Mouse (Mus musculus): ENCODE measurements around the gene Ror1. TPM values are rescaled to one million over a fixed set of nuclear protein-coding genes. Genes with fewer than 3 reads are reported as not detected.

Gene Ror1
- total RNA-seq, 2 experiments from 2014 or later, result 1.7 to 2.0 TPM

- no peak for DNase-seq (ENCODE audit: low spot score in 2 of 2)
Measured at GRCm38 (mm10) chr4:100251270-100251669, 155.7 kb downstream of the Ror1 start.

GRCm38 (mm10) chr4:100252050-100252449 is 156.5 kb downstream of the Ror1 start:
- DNase-seq (ENCODE audit: low spot score in 2 of 2), result no peak

- DNase-seq (ENCODE audit: low spot score in 2 of 2), result no peak
Measured at GRCm38 (mm10) chr4:100252646-100253045, 157.1 kb downstream of the Ror1 start.

GRCm38 (mm10) chr4:100253401-100253800 is 157.8 kb downstream of the Ror1 start:
- DNase-seq (ENCODE audit: low spot score in 2 of 2), result no peak

- no peak for DNase-seq (ENCODE audit: low spot score in 2 of 2)
Measured at GRCm38 (mm10) chr4:100253831-100254230, 158.2 kb downstream of the Ror1 start.

- no peak for DNase-seq (ENCODE audit: low spot score in 2 of 2)
Measured at GRCm38 (mm10) chr4:100258462-100258861, 162.9 kb downstream of the Ror1 start.

GRCm38 (mm10) chr4:100263917-100264316 is 168.3 kb downstream of the Ror1 start:
- DNase-seq (ENCODE audit: low spot score in 2 of 2), result no peak

- no peak for DNase-seq (ENCODE audit: low spot score in 2 of 2)
Measured at GRCm38 (mm10) chr4:100271059-100271735, 175.6 kb downstream of the Ror1 start.

GRCm38 (mm10) chr4:100271736-100272127 is 176.1 kb downstream of the Ror1 start:
- DNase-seq (ENCODE audit: low spot score in 2 of 2), result no peak

GRCm38 (mm10) chr4:100273356-100273755 is 177.8 kb downstream of the Ror1 start:
- no peak for DNase-seq (ENCODE audit: low spot score in 2 of 2)

GRCm38 (mm10) chr4:100273807-100274480 is 178.4 kb downstream of the Ror1 start:
- DNase-seq (ENCODE audit: low spot score in 2 of 2), result no peak

GRCm38 (mm10) chr4:100276482-100276881 is 180.9 kb downstream of the Ror1 start:
- DNase-seq (ENCODE audit: low spot score in 2 of 2), result no peak

GRCm38 (mm10) chr4:100276970-100277369 is 181.4 kb downstream of the Ror1 start:
- no peak for DNase-seq (ENCODE audit: low spot score in 2 of 2)

GRCm38 (mm10) chr4:100283171-100283880 is 187.7 kb downstream of the Ror1 start:
- DNase-seq (ENCODE audit: low spot score in 2 of 2), result no peak

- DNase-seq (ENCODE audit: low spot score in 2 of 2), result no peak
Measured at GRCm38 (mm10) chr4:100284528-100284927, 188.9 kb downstream of the Ror1 start.

GRCm38 (mm10) chr4:100286111-100286541 is 190.5 kb downstream of the Ror1 start:
- no peak for DNase-seq (ENCODE audit: low spot score in 2 of 2)

- DNase-seq (ENCODE audit: low spot score in 2 of 2), result no peak
Measured at GRCm38 (mm10) chr4:100286800-100287199, 191.2 kb downstream of the Ror1 start.

GRCm38 (mm10) chr4:100287829-100288228 is 192.2 kb downstream of the Ror1 start:
- DNase-seq (ENCODE audit: low spot score in 2 of 2), result no peak

- DNase-seq (ENCODE audit: low spot score in 2 of 2), result no peak
Measured at GRCm38 (mm10) chr4:100291015-100291651, 195.5 kb downstream of the Ror1 start.

- no peak for DNase-seq (ENCODE audit: low spot score in 2 of 2)
Measured at GRCm38 (mm10) chr4:100297678-100298077, 202.1 kb downstream of the Ror1 start.

- no peak for DNase-seq (ENCODE audit: low spot score in 2 of 2)
Measured at GRCm38 (mm10) chr4:100298566-100298965, 203.0 kb downstream of the Ror1 start.

GRCm38 (mm10) chr4:100300171-100300570 is 204.6 kb downstream of the Ror1 start:
- no peak for DNase-seq (ENCODE audit: low spot score in 2 of 2)

All from layer of hippocampus, postnatal 10 days (tissue).